Mouse (Mus musculus) bone marrow, adult 2 months (tissue): ENCODE measurements around the gene Rexo2.

Experiments used
- CTCF ChIP-seq: fragments of 200-500 bp; IDR thresholded peaks from 2 replicates; pipeline ENCODE4 v1.5.1; 2011; ENCODE audit warnings: low read length, control low read depth; ENCODE audit not compliant: control insufficient read depth, insufficient read depth
- POLR2A ChIP-seq: fragments of 200-500 bp; IDR thresholded peaks from 2 replicates; pipeline ENCODE4 v1.6.1; 2011; ENCODE audit warnings: low read depth, mild to moderate bottlenecking, control low read depth, low read length, borderline replicate concordance; ENCODE audit not compliant: control insufficient read depth

DNA sequence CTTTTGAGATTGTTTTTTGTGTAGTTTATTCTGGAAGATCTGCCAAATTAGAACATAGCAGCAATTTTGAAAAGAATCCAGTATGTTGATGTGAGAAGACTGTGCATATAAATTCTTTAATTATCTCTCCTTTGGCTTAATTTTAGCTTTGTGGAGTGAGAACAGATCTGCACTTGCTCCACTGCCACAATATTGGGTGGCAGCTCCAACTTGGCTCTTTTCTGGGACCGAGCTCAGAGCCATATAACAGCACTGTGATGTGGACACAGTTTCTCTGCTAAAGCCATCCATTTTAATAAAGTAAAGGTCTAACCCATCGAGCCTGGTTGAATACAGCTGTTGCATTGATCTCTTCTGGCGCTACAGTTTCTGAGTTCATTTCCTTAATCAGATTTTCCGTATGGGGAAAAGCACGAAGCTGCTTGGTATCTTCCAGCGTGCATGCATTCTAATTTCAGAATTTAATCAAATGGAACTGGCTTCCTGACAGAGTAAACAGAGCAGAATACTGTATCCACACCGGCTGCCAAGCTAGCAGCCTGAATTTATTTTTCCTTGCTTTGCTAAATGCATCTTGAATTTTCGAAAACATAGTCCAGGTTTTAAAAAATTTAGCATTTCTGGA lies 24.4 kb upstream of the Rexo2 start:
- no peak for TF ChIP-seq POLR2A
- no peak for TF ChIP-seq CTCF
